Mouse (Mus musculus) G1E (cell line): ENCODE measurements around the gene Letm1.

Source experiments
- CTCF ChIP-seq: IDR thresholded peaks from 2 replicates; pipeline ENCODE4 v1.5.1; 2012; ENCODE audit warnings: low read depth, low read length, inconsistent platforms, mixed read lengths
- GATA1 ChIP-seq: IDR thresholded peaks from 2 replicates; pipeline ENCODE4 v1.6.1; 2012; ENCODE audit warnings: borderline replicate concordance, low read length, inconsistent platforms, mixed read lengths
- GATA2 ChIP-seq: IDR thresholded peaks from 2 replicates; pipeline ENCODE4 v1.6.1; 2012; ENCODE audit warnings: low read depth, low read length, inconsistent platforms, borderline replicate concordance
- POLR2AphosphoS5 ChIP-seq: IDR thresholded peaks from 2 replicates; pipeline ENCODE4 v1.6.1; 2012; ENCODE audit warnings: low read depth, low read length, inconsistent platforms; ENCODE audit not compliant: insufficient replicate concordance
- TAL1 ChIP-seq: conservative IDR thresholded peaks from 2 replicates; pipeline ENCODE4 v1.6.1; 2012; ENCODE audit warnings: low read depth, low read length, inconsistent platforms, mixed read lengths

DNA sequence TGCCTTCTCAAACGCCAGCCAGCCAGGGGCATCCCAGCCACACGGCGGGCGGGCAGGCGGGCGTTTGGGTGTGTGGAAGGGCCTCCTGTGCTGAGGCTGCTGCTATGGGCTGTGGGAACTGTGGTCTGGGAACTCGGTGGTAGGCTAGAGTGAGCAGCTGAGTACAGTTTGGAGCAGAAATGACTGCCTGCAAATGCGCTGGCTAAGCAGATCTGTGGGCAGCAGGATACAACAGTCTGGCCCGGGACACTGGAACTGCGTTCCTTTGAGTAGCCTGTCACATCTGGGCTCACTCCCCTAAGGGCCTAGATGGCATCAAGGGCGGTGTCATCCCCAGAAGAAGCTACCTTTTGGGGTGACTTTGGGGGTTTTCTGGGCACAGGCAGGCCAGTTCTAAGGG lies 80.8 kb downstream of the Letm1 start:
- TF ChIP-seq CTCF (no peak), GATA1 (no peak), POLR2AphosphoS5 (no peak), GATA2 (no peak), TAL1 (no peak)
